Mouse (Mus musculus): ENCODE data around the gene Fgfr2. TPM values are rescaled to one million over a fixed set of nuclear protein-coding genes. Genes with fewer than 3 reads are reported as not detected.

Fgfr2 gene
- polyA plus RNA-seq, 1 experiment from 2014 or later = 24.1 TPM

DNA sequence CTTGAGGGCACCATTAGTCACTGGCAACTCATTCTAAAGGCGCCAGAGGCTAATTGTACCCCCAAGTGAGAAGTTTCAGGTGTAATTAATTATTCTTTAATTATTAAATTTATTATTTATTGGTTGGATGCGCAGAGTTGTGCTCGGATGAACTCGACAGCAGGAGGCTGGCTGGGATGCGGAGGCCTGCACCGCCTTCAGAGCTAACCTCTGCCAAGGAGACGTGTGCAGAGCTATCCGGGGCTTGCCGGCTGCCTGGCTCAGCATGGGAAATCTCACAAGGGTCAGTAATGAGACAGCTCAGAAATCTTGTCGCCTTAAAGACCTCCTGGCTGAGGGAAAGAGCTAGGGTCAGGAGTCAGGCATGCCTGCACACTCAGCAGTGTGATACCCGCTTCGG is 32.5 kb upstream of the Fgfr2 start:
- H3K27ac ChIP-seq (ENCODE audit: low read depth, low read length) = no peak overlapping the region
- H3K4me2 ChIP-seq (ENCODE audit: low read length) = no peak overlapping the region
- H3K9me3 ChIP-seq (ENCODE audit: control insufficient read depth, low read length) = no peaks in the 10 kb centered on the region
- ATAC-seq = no peak
- no peak overlapping the region for H3K9ac ChIP-seq (ENCODE audit: low read depth, low read length)
- no peaks in the 10 kb centered on the region for H3K27me3 ChIP-seq (replicated peaks; ENCODE audit: control insufficient read depth, insufficient read depth, low read length)
- no peaks in the 10 kb centered on the region for H3K36me3 ChIP-seq (ENCODE audit: control insufficient read depth, insufficient read depth, low read length)
- 57% methylated on average over 12 of the region's 12 CpGs for WGBS
- no peaks in the 10 kb centered on the region; the same call in 1 of the 2 replicates for H3K4me1 ChIP-seq (ENCODE audit: control insufficient read depth, insufficient read depth, low read depth, low read length)
- no peak overlapping the region for H3K4me3 ChIP-seq (ENCODE audit: low read length)

DNA sequence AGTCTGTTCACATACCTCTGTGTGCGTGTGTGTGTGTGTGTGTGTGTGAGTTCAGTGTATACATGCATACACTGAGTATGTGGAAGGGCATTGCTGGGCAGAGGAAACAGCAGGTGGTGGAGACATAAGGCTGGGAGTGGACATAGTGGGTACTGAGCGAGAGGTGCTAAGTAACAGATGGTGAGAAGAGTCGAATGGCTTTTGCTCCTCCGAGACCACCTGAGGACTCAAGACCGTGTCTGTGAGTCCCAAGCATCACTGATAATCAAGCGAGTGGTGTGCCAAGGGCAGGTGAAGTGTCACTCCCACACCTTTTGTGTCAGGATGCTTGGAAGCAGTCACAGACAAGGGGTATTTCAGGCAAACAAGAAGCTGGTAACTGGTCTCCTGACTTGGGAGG is 31.7 kb upstream of the Fgfr2 start:
- Histone ChIP-seq H3K9ac (ENCODE audit: low read depth, low read length) (no peak overlapping the region), H3K4me1 (ENCODE audit: control insufficient read depth, insufficient read depth, low read depth, low read length) (no peaks in the 10 kb centered on the region; the same call in 1 of the 2 replicates), H3K27ac (ENCODE audit: low read depth, low read length) (no peak overlapping the region), H3K27me3 (replicated peaks; ENCODE audit: control insufficient read depth, insufficient read depth, low read length) (no peaks in the 10 kb centered on the region), H3K4me2 (ENCODE audit: low read length) (no peak overlapping the region), H3K4me3 (ENCODE audit: low read length) (no peak overlapping the region), H3K36me3 (ENCODE audit: control insufficient read depth, insufficient read depth, low read length) (no peaks in the 10 kb centered on the region), H3K9me3 (ENCODE audit: control insufficient read depth, low read length) (no peaks in the 10 kb centered on the region)
- WGBS = 68% methylated on average over 6 of the region's 6 CpGs
- peak; percentile 34; the same call in 1 of the 2 replicates for ATAC-seq

DNA sequence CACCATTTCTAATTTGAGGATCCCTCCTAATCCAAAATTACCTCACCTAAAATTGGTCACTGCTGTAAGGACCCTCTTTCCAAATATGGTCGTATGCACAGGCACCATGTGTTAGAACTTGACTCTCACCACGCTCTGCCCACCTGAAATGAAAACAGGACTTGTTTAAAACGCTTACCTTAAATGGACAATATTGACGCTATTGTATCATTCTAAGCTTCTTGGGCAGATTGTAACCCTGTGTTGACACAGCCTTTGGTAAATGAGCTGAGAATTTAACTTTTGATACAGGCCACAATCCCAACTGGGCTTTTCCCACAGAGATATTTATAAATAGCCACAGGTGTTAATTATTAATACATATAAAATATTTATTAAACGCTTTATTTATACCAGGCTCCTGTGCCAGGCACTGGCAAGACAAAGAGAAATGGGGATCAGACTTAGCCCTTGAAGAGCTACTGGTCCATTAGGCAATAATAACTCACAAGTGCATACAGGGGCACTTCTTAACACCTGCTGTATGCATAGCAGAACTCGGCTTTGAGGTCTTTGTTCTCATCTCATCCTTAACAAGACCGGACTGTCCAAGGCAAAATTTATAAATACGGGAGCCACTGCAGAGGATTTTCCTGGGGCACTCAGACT is 16.7 kb upstream of the Fgfr2 start:
- H3K4me2 ChIP-seq (ENCODE audit: low read length) = no peak overlapping the region
- no peaks in the 10 kb centered on the region for H3K9me3 ChIP-seq (ENCODE audit: control insufficient read depth, low read length)

DNA sequence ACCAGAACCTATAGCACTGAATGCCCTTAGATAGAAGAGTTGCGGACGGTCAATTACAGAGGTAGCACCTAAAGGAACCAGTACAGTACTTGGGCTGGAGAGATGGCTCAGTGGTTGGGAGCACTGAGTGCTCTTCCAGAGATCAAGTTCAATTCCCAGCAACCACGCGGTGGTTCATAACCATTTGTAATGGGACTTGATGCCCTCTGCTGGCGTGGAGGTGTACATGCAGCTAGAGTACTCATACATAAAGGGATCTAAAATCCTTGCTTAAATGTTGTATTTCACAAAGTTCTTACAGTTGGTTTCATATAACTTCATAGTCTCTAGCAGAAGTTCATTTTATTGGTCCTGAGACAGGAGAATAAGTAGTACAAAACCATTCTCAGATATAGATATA is 10.4 kb upstream of the Fgfr2 start:
- ATAC-seq = no peak
- no peaks in the 10 kb centered on the region for H3K36me3 ChIP-seq (ENCODE audit: control insufficient read depth, insufficient read depth, low read length)
- H3K9me3 ChIP-seq (ENCODE audit: control insufficient read depth, low read length) = no peaks in the 10 kb centered on the region
- H3K27me3 ChIP-seq (replicated peaks; ENCODE audit: control insufficient read depth, insufficient read depth, low read length) = no peaks in the 10 kb centered on the region
- no peak overlapping the region for H3K4me3 ChIP-seq (ENCODE audit: low read length)
- H3K4me1 ChIP-seq (ENCODE audit: control insufficient read depth, insufficient read depth, low read depth, low read length) = no peaks in the 10 kb centered on the region
- 88% methylated on average over 5 of the region's 5 CpGs for WGBS
- H3K4me2 ChIP-seq (ENCODE audit: low read length) = no peak overlapping the region
- H3K9ac ChIP-seq (ENCODE audit: low read depth, low read length) = no peak overlapping the region
- H3K27ac ChIP-seq (ENCODE audit: low read depth, low read length) = no peak overlapping the region

More for the DNA sequence above, 16.7 kb upstream of the Fgfr2 start:
- no peak overlapping the region for H3K9ac ChIP-seq (ENCODE audit: low read depth, low read length)
- H3K36me3 ChIP-seq (ENCODE audit: control insufficient read depth, insufficient read depth, low read length) = no peaks in the 10 kb centered on the region
- no peak overlapping the region for H3K27ac ChIP-seq (ENCODE audit: low read depth, low read length)
- no peaks in the 10 kb centered on the region; the same call in 1 of the 2 replicates for H3K27me3 ChIP-seq (replicated peaks; ENCODE audit: control insufficient read depth, insufficient read depth, low read length)
- H3K4me1 ChIP-seq (ENCODE audit: control insufficient read depth, insufficient read depth, low read depth, low read length) = no peaks in the 10 kb centered on the region
- 89% methylated on average over 8 of the region's 8 CpGs for WGBS
- ATAC-seq = no peak
- no peak overlapping the region for H3K4me3 ChIP-seq (ENCODE audit: low read length)

DNA sequence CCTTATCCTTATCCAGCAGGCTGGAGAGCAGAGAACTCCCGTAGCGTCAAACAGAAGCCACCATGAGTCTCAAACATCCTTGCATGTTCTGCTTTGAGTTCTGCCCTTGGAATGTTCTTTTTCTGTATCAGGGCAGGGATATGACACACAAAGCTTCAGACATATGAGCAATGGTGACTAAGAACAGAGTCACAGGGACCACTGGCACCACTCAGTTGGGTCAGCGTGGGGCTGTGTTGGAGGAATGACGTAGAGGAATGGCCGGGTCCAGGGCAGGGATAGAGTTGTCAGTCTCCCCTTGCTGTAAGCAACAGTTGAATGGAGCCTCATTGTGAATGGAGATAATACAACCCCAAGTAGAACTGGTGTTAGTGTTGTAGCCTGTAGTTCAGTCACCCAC is 9.6 kb upstream of the Fgfr2 start:
- Histone ChIP-seq H3K4me3 (ENCODE audit: low read length) (no peak overlapping the region), H3K9ac (ENCODE audit: low read depth, low read length) (no peak overlapping the region), H3K4me1 (ENCODE audit: control insufficient read depth, insufficient read depth, low read depth, low read length) (no peaks in the 10 kb centered on the region), H3K4me2 (ENCODE audit: low read length) (no peak overlapping the region), H3K27ac (ENCODE audit: low read depth, low read length) (no peak overlapping the region), H3K36me3 (ENCODE audit: control insufficient read depth, insufficient read depth, low read length) (no peaks in the 10 kb centered on the region), H3K27me3 (replicated peaks; ENCODE audit: control insufficient read depth, insufficient read depth, low read length) (no peaks in the 10 kb centered on the region), H3K9me3 (ENCODE audit: control insufficient read depth, low read length) (no peaks in the 10 kb centered on the region)
- 90% methylated on average over 5 of the region's 5 CpGs for WGBS
- no peak for ATAC-seq

DNA sequence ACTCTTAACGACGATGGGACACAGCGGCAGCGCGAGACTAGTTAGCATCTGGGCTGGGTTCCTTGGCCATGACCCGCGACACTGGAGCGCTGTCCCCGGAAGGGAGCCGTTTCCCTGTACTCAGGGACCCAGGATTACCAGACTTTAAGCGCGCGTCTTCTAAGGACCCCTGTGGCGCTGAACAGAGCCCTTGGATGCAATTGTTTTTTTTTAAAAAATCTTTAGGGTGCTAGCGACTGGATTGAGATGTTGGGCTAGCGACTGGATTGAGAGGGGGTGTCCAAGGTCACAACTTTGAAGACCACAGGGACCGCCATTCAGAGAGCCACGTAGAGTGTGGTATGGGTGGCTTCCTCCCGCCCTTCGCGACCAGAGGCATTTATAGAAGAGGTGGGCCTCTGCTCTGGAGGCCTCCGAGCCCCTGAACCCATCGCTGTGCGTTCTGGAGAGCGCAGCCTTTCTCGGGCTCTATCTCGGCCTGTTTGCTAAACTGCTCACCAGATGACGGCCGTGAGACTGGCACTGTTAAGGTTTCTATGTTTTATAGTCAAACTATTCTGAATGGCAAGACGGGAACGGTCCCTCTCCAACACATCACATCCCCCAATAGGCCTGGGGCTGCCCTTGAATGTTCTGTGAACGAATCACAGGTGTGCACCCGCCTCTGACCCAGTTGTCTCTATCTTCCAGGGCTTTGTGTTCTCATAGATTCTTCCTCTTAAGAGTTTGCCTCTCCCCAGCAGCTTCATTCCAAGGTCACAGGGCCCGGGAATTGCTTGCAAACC is 1.7 kb upstream of the Fgfr2 start:
- H3K9ac ChIP-seq (ENCODE audit: low read depth, low read length) = peak overlapping the region; percentile 93
- WGBS = 11% methylated on average over 34 of the region's 34 CpGs
- H3K4me3 ChIP-seq (ENCODE audit: low read length) = peak overlapping the region; percentile 94
- peaks cover 6% of the 10 kb centered on the region; the same call in 1 of the 2 replicates for H3K27me3 ChIP-seq (replicated peaks; ENCODE audit: control insufficient read depth, insufficient read depth, low read length)
- H3K9me3 ChIP-seq (ENCODE audit: control insufficient read depth, low read length) = no peaks in the 10 kb centered on the region
- ATAC-seq = no peak
- H3K4me2 ChIP-seq (ENCODE audit: low read length) = peak overlapping the region; percentile 100
- peak overlapping the region; percentile 94; the same call in 1 of the 2 replicates for H3K27ac ChIP-seq (ENCODE audit: low read depth, low read length)
- peaks cover 20% of the 10 kb centered on the region for H3K4me1 ChIP-seq (ENCODE audit: control insufficient read depth, insufficient read depth, low read depth, low read length)
- H3K36me3 ChIP-seq (ENCODE audit: control insufficient read depth, insufficient read depth, low read length) = no peaks in the 10 kb centered on the region

DNA sequence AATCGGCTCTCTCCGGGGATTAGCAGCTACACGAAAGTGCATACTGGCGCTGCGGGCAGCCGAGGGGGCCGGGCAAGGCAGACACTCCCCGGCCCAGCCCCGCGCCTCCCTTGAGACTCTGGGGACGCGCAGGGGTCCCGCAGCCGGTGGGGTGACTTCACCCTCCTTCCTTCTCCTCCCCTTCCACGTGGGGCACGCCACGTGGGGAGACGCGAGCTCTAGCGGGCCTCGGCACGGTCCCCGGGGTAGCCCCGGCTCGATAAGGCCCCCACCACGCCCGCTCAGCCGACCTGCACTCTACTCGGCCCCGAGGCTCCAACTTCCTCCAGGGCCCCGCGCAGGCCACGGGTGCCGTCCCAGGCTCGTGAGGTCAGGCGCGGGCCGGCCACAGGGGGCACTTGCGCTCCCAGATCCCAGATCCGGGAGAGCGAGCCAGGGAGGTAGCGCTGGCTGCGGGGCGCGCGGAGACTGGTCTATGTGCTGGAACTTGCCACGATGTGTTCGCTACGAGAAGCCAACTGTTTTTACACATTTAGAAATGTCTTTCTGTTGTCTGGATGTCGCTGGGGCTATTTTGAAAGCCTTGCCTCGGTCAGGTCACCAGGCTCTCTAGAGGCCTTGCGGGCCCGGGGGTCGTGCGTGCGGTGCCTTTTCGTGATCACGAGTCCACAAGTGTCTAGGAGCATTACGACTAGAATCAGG is 1.0 kb upstream of the Fgfr2 start, which contains the start of gene Ctbp2:
Ctbp2 (minus strand) TSS at position 356 of the 702 bp plus-strand sequence.
- WGBS = under 1% methylated on average over 51 of the region's 59 CpGs
- H3K4me1 ChIP-seq (ENCODE audit: control insufficient read depth, insufficient read depth, low read depth, low read length) = peaks cover 20% of the 10 kb centered on the region
- H3K4me2 ChIP-seq (ENCODE audit: low read length) = peak within 1 kb of the TSS; percentile 100
- H3K9ac ChIP-seq (ENCODE audit: low read depth, low read length) = peak within 1 kb of the TSS; percentile 93
- peaks cover 6% of the 10 kb centered on the region; the same call in 1 of the 2 replicates for H3K27me3 ChIP-seq (replicated peaks; ENCODE audit: control insufficient read depth, insufficient read depth, low read length)
- no peaks in the 10 kb centered on the region for H3K36me3 ChIP-seq (ENCODE audit: control insufficient read depth, insufficient read depth, low read length)
- peak; percentile 70 for ATAC-seq
- H3K27ac ChIP-seq (ENCODE audit: low read depth, low read length) = peak within 1 kb of the TSS; percentile 94
- no peaks in the 10 kb centered on the region for H3K9me3 ChIP-seq (ENCODE audit: control insufficient read depth, low read length)
- peak within 1 kb of the TSS; percentile 94 for H3K4me3 ChIP-seq (ENCODE audit: low read length)

DNA sequence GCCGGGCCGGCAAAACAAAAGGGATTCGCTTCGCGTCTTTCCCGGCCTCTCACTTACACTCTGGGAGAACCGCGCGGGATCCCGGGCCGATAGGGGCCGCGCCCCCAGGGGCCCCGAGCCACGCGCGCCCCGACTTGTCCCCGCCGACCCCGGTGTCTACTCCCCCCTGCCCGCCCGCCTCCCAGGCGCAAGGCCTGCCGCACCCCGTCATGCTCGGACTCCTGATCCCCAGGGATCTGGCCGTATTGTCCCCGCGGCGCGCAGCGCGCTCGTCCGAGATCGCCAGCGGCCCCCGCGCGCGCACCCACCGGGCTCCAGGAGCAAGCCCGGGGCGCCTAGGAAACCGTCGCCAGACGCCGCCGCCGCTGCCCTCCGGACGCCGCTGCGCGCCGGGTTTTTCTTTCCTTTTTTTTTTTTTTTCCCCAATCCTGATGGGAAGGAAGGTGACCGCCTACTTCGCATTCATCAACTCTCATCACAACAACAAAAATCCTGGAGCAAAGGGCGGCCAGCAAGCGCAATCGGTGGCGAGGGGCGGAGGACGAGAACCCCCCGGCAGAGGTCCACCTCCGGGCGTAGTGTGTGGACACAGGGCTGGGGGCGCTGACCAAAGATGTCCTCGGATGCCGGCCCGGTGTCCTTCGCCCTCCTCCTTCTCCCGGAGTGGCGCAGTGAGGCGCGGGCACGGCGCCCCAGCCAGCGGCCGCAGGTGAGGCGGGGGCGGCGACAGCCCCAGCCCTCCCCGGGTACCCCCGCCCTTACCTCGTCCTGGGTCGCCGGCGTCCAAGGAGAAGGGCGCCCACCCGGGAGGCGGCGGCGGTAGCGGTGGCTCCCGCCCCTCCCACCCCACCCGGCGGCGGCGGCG is 539 bp downstream of the Fgfr2 start:
- H3K4me3 ChIP-seq (ENCODE audit: low read length) = peak overlapping the region; percentile 94
- ATAC-seq = peak; percentile 45
- H3K9me3 ChIP-seq (ENCODE audit: control insufficient read depth, low read length) = no peaks in the 10 kb centered on the region
- peaks cover 25% of the 10 kb centered on the region for H3K4me1 ChIP-seq (ENCODE audit: control insufficient read depth, insufficient read depth, low read depth, low read length)
- H3K9ac ChIP-seq (ENCODE audit: low read depth, low read length) = peak overlapping the region; percentile 93
- H3K27me3 ChIP-seq (replicated peaks; ENCODE audit: control insufficient read depth, insufficient read depth, low read length) = peaks cover 6% of the 10 kb centered on the region; the same call in 1 of the 2 replicates
- peak overlapping the region; percentile 94 for H3K27ac ChIP-seq (ENCODE audit: low read depth, low read length)
- H3K36me3 ChIP-seq (ENCODE audit: control insufficient read depth, insufficient read depth, low read length) = no peaks in the 10 kb centered on the region
- H3K4me2 ChIP-seq (ENCODE audit: low read length) = peak overlapping the region; percentile 100
- under 1% methylated on average over 78 of the region's 102 CpGs for WGBS
